ENCODE assay signal across 8 mouse cellular contexts in genomic region chr11:30057299-30057698, GRCm38 (mm10). TPM values are rescaled to one million over a fixed set of nuclear protein-coding genes. Genes with fewer than 3 reads are reported as not detected.
A peak's percentile ranks its signal among the peaks of the same experiment; 100 is the strongest.
DNase-seq lines count a peak whose midpoint lies in the region; ATAC-seq lines count a peak whose summit lies in the region.

No protein-coding gene starts in this region.

- 43% methylated on average over 8 of the region's 8 CpGs for WGBS in heart, embryonic 10.5 days
- WGBS in neural tube, embryonic 12.5 days: 58% methylated on average over 8 of the region's 8 CpGs
- WGBS in neural tube, embryonic 15.5 days: 57% methylated on average over 8 of the region's 8 CpGs
- WGBS in embryonic facial prominence, embryonic 14.5 days: 42% methylated on average over 8 of the region's 8 CpGs

- no peaks in the 10 kb centered on the region for H3K27me3 ChIP-seq in heart, embryonic 10.5 days (ENCODE audit: insufficient read depth, poor library complexity, severe bottlenecking)
- no peaks in the 10 kb centered on the region for H3K27me3 ChIP-seq in neural tube, embryonic 12.5 days (replicated peaks)
- no peaks in the 10 kb centered on the region for H3K27me3 ChIP-seq in neural tube, embryonic 15.5 days (replicated peaks)
- no peaks in the 10 kb centered on the region for H3K27me3 ChIP-seq in embryonic facial prominence, embryonic 14.5 days (replicated peaks; ENCODE audit: control insufficient read depth, insufficient read depth, low read length)

- intact Hi-C loops in left cerebral cortex, postnatal 14 days (cut with DNase I): no loop called here

- H3K4me1 ChIP-seq in heart, embryonic 10.5 days: no peaks in the 10 kb centered on the region
- no peaks in the 10 kb centered on the region for H3K4me1 ChIP-seq in neural tube, embryonic 12.5 days
- no peaks in the 10 kb centered on the region for H3K4me1 ChIP-seq in neural tube, embryonic 15.5 days
- no peaks in the 10 kb centered on the region for H3K4me1 ChIP-seq in embryonic facial prominence, embryonic 14.5 days (ENCODE audit: control insufficient read depth, insufficient read depth, low read length)

- H3K9me3 ChIP-seq in heart, embryonic 10.5 days: no peaks in the 10 kb centered on the region
- H3K9me3 ChIP-seq in neural tube, embryonic 12.5 days: no peaks in the 10 kb centered on the region
- no peaks in the 10 kb centered on the region for H3K9me3 ChIP-seq in neural tube, embryonic 15.5 days (replicated peaks)
- no peaks in the 10 kb centered on the region for H3K9me3 ChIP-seq in embryonic facial prominence, embryonic 14.5 days (ENCODE audit: control insufficient read depth, low read length)

- no peak overlapping the region for H3K4me3 ChIP-seq in heart, embryonic 10.5 days
- H3K4me3 ChIP-seq in neural tube, embryonic 12.5 days: no peak overlapping the region
- no peak overlapping the region for H3K4me3 ChIP-seq in neural tube, embryonic 15.5 days (replicated peaks)
- H3K4me3 ChIP-seq in embryonic facial prominence, embryonic 14.5 days (ENCODE audit: low read depth, low read length): no peak overlapping the region

- no peak overlapping the region for H3K9ac ChIP-seq in neural tube, embryonic 12.5 days
- no peak overlapping the region for H3K9ac ChIP-seq in neural tube, embryonic 15.5 days (replicated peaks)
- H3K9ac ChIP-seq in embryonic facial prominence, embryonic 14.5 days (ENCODE audit: low read depth, low read length): no peak overlapping the region

- H3K36me3 ChIP-seq in heart, embryonic 10.5 days: no peaks in the 10 kb centered on the region
- H3K36me3 ChIP-seq in neural tube, embryonic 12.5 days: no peaks in the 10 kb centered on the region
- H3K36me3 ChIP-seq in neural tube, embryonic 15.5 days: no peaks in the 10 kb centered on the region
- H3K36me3 ChIP-seq in embryonic facial prominence, embryonic 14.5 days (ENCODE audit: control insufficient read depth, insufficient read depth, low read length): no peaks in the 10 kb centered on the region

- no peak overlapping the region for H3K4me2 ChIP-seq in neural tube, embryonic 12.5 days (replicated peaks)
- no peak overlapping the region for H3K4me2 ChIP-seq in neural tube, embryonic 15.5 days
- H3K4me2 ChIP-seq in embryonic facial prominence, embryonic 14.5 days (ENCODE audit: low read depth, low read length): no peak overlapping the region

- ATAC-seq in neural tube, embryonic 12.5 days (ENCODE audit: low FRiP score, low read depth): 0 out of 2 replicates have a peak, but pooled peaks have one; percentile 9
- no peak for ATAC-seq in neural tube, embryonic 15.5 days (ENCODE audit: low FRiP score)
- ATAC-seq in embryonic facial prominence, embryonic 14.5 days (ENCODE audit: low read depth): no peak

- DNase-seq in heart, embryonic 10.5 days (ENCODE audit: low spot score): peak; percentile 74
- no peak for DNase-seq in heart, adult 8-10 months (ENCODE audit: low spot score)
- peak; percentile 20 for DNase-seq in embryonic facial prominence, embryonic 14.5 days (ENCODE audit: low spot score)
- DNase-seq in retina, postnatal 7 days (ENCODE audit: low read depth, low spot score): peak; percentile 20
- no peak for DNase-seq in layer of hippocampus, adult 11-12 months (ENCODE audit: low spot score)
- DNase-seq in left cerebral cortex, postnatal 14 days (ENCODE audit: low spot score in 2 of 2): no peak

- H3K27ac ChIP-seq in heart, embryonic 10.5 days: no peak overlapping the region
- H3K27ac ChIP-seq in neural tube, embryonic 12.5 days: no peak overlapping the region
- H3K27ac ChIP-seq in neural tube, embryonic 15.5 days (replicated peaks): no peak overlapping the region
- no peak overlapping the region for H3K27ac ChIP-seq in embryonic facial prominence, embryonic 14.5 days (replicated peaks; ENCODE audit: low read depth, low read length)

RNA-seq across cellular contexts. Expression of gene Eml6, which starts 31.5 kb away (rescaled TPM):
- 0.36 and 0.59 TPM in 2 replicates for polyA plus RNA-seq in heart, embryonic 10.5 days (2016; fragmentation: Nextera tagmentation; extraction: Ambion mirVana)
- total RNA-seq in heart, adult 8-10 months (2022): 1 to 10 TPM; 2.4 to 5.0 (median 2.9) TPM
- 3.7 TPM in 2 replicates for polyA plus RNA-seq in neural tube, embryonic 12.5 days (2016; fragmentation: Nextera tagmentation; extraction: Ambion mirVana)
- 5.2 and 7.7 TPM in 2 replicates for polyA plus RNA-seq in neural tube, embryonic 15.5 days (2015; fragmentation: Nextera tagmentation; extraction: Ambion mirVana)
- 1.6 and 1.8 TPM in 2 replicates for polyA plus RNA-seq in embryonic facial prominence, embryonic 14.5 days (2014; fragmentation: Nextera tagmentation; extraction: Ambion mirVana)
- 10 to 100 TPM; 26.2 to 32.4 TPM for total RNA-seq in left cerebral cortex, postnatal 14 days (2021)

Comparison
In these comparisons a context has a peak if more than half of its experiments do, and no peak if none do; other contexts are left out.
1. DNase-seq: peak in heart, embryonic 10.5 days (single experiment), embryonic facial prominence, embryonic 14.5 days (single experiment) and retina, postnatal 7 days (single experiment); none in heart, adult 8-10 months (single experiment), layer of hippocampus, adult 11-12 months (single experiment) and left cerebral cortex, postnatal 14 days (0 of 2).